Mouse (Mus musculus): Measurements from ENCODE around the gene Pcp4.

DNA sequence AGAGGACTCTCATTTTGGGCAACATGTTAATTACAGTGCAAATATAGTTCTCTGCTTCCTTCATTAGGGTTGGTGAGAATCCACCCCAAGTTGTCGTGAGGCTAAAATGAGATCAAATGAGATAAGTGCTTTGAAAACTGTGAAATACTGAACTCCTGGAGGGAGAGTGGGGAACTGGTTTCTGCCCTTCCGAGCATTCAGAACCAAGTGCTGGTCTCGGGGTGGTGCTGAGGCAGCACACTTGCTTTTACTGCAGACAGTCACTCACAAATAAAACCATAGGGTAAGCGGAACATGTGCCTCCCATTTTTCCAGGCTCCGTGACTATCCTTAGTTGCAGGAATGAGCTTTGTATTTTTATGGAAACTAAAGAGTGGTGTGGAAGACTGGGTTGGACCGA, 26.7 kb downstream of the Pcp4 start:
- TF ChIP-seq EP300 (optimal IDR thresholded peaks at IDR 0.05) (no peak), CTCF (IDR thresholded peaks at IDR 0.05; ENCODE audit: low read depth) (no peak)
